Mouse (Mus musculus) MEL (cell line): ENCODE measurements around the gene Sptbn1. TPM values are rescaled to one million over a fixed set of nuclear protein-coding genes. Genes with fewer than 3 reads are reported as not detected.

ENCODE experiments used
- DNase-seq: peaks from one replicate; pipeline ENCODE4 v3.0.0; 2011; ENCODE audit warnings: low read depth, low spot score
- H3K27ac ChIP-seq: 2 replicates; pipeline ENCODE4 v1.5.1; 2012; ENCODE audit warnings: low read depth, mild to moderate bottlenecking, control low read depth, low read length, moderate library complexity; ENCODE audit not compliant: control insufficient read depth
- H3K27me3 ChIP-seq, 2 experiments: fragments of 150-350 bp in 1 of 2; sonication (generic) in 1 of 2; 2 replicates each; pipeline ENCODE4 v1.6.1; 2012; ENCODE audit warnings: low read length in 2 of 2, mild to moderate bottlenecking in 2 of 2, improper control_type of control experiment in 1 of 2, moderate library complexity in 1 of 2; ENCODE audit not compliant: insufficient read depth in 2 of 2, control insufficient read depth in 1 of 2
- H3K36me3 ChIP-seq, 2 experiments: 2 replicates each; pipeline ENCODE4 v1.6.1; 2012 to 2014; ENCODE audit warnings: low read length in 2 of 2, improper control_type of control experiment in 1 of 2, inconsistent platforms in 1 of 2, mild to moderate bottlenecking in 1 of 2; ENCODE audit not compliant: insufficient read depth in 2 of 2, control insufficient read depth in 1 of 2
- H3K4me1 ChIP-seq, 2 experiments: fragments of 150-350 bp in 1 of 2; sonication (generic) in 1 of 2; 2 replicates each; pipeline ENCODE4 v1.6.1; 2012; ENCODE audit warnings: low read length in 2 of 2, improper control_type of control experiment in 1 of 2, mild to moderate bottlenecking in 1 of 2; ENCODE audit not compliant: insufficient read depth in 2 of 2, control insufficient read depth in 1 of 2
- H3K4me3 ChIP-seq, 2 experiments: fragments of 150-350 bp in 1 of 2; sonication (generic) in 1 of 2; 2 replicates each; pipeline ENCODE4 v1.5.1; 2012; ENCODE audit warnings: low read depth in 2 of 2, low read length in 2 of 2, mild to moderate bottlenecking in 2 of 2, moderate library complexity in 2 of 2, control low read depth in 1 of 2, improper control_type of control experiment in 1 of 2; ENCODE audit not compliant: control insufficient read depth in 1 of 2, insufficient read depth in 1 of 2
- H3K79me2 ChIP-seq: 2 replicates; pipeline ENCODE4 v1.6.1; 2012; ENCODE audit warnings: mild to moderate bottlenecking, low read length, moderate library complexity; ENCODE audit not compliant: control insufficient read depth, poor library complexity, insufficient read depth
- H3K9ac ChIP-seq: 2 replicates; pipeline ENCODE4 v1.6.1; 2012; ENCODE audit warnings: low read depth, mild to moderate bottlenecking, control low read depth, low read length, moderate library complexity; ENCODE audit not compliant: control insufficient read depth, poor library complexity, severe bottlenecking
- H3K9me3 ChIP-seq: fragments of 150-350 bp; sonication (generic); replicated peaks from 2 replicates; pipeline ENCODE4 v1.6.1; 2012; ENCODE audit warnings: mild to moderate bottlenecking, low read length, improper control_type of control experiment, moderate library complexity; ENCODE audit not compliant: insufficient read depth
- CTCF ChIP-seq, 3 experiments: IDR thresholded peaks in 2 of 3; conservative IDR thresholded peaks in 1 of 3; 2 replicates each; pipeline ENCODE4 v1.5.1; 2011 to 2012; ENCODE audit warnings: low read length in 3 of 3, low read depth in 2 of 3, mild to moderate bottlenecking in 2 of 3, improper control_type of control experiment in 1 of 3, inconsistent platforms in 1 of 3, mixed read lengths in 1 of 3, moderate library complexity in 1 of 3; ENCODE audit not compliant: control insufficient read depth in 1 of 3, insufficient read depth in 1 of 3, poor library complexity in 1 of 3, severe bottlenecking in 1 of 3
- EP300 ChIP-seq, 2 experiments: IDR thresholded peaks; 2 replicates each; pipeline ENCODE4 v1.6.1; 2011; ENCODE audit warnings: improper control_type of control experiment in 2 of 2, low read length in 2 of 2, low read depth in 1 of 2, mild to moderate bottlenecking in 1 of 2
- ETS1 ChIP-seq: IDR thresholded peaks from 2 replicates; pipeline ENCODE4 v1.6.1; 2012; ENCODE audit warnings: low read depth, mild to moderate bottlenecking, inconsistent platforms, low read length, improper control_type of control experiment, moderate library complexity
- GATA1 ChIP-seq: IDR thresholded peaks from 2 replicates; pipeline ENCODE4 v1.6.1; 2011; ENCODE audit warnings: low read depth, low read length, improper control_type of control experiment
- HCFC1 ChIP-seq: IDR thresholded peaks from 2 replicates; pipeline ENCODE4 v1.6.1; 2012; ENCODE audit warnings: low read depth, mild to moderate bottlenecking, inconsistent platforms, low read length, improper control_type of control experiment, moderate library complexity
- MAZ ChIP-seq: IDR thresholded peaks from 2 replicates; pipeline ENCODE4 v1.6.1; 2012; ENCODE audit warnings: low read depth, mild to moderate bottlenecking, inconsistent platforms, low read length, improper control_type of control experiment
- MEF2A ChIP-seq: IDR thresholded peaks from 2 replicates; pipeline ENCODE4 v1.6.1; 2014; ENCODE audit warnings: low read depth, mild to moderate bottlenecking, inconsistent platforms, low read length, improper control_type of control experiment; ENCODE audit not compliant: poor library complexity, insufficient replicate concordance, severe bottlenecking; ENCODE audit errors: extremely low read depth
- MXI1 ChIP-seq: IDR thresholded peaks from 2 replicates; pipeline ENCODE4 v1.6.1; 2011; ENCODE audit warnings: mild to moderate bottlenecking, low read depth, low read length, improper control_type of control experiment
- MYC ChIP-seq: IDR thresholded peaks from 2 replicates; pipeline ENCODE4 v1.6.1; 2011; ENCODE audit warnings: low read depth, mild to moderate bottlenecking, low read length, improper control_type of control experiment, moderate library complexity
- NELFE ChIP-seq: IDR thresholded peaks from 2 replicates; pipeline ENCODE4 v1.6.1; 2011; ENCODE audit warnings: low read depth, low read length, improper control_type of control experiment
- POLR2A ChIP-seq, 2 experiments: IDR thresholded peaks; 2 replicates each; pipeline ENCODE4 v1.6.1; 2011 to 2012; ENCODE audit warnings: low read length in 2 of 2, mild to moderate bottlenecking in 2 of 2, control low read depth in 1 of 2, improper control_type of control experiment in 1 of 2, low read depth in 1 of 2, moderate library complexity in 1 of 2; ENCODE audit not compliant: control insufficient read depth in 1 of 2, insufficient read depth in 1 of 2, poor library complexity in 1 of 2
- POLR2AphosphoS2 ChIP-seq: IDR thresholded peaks from 2 replicates; pipeline ENCODE4 v1.6.1; 2011; ENCODE audit warnings: low read length, improper control_type of control experiment
- POLR2AphosphoS5 ChIP-seq: IDR thresholded peaks from 2 replicates; pipeline ENCODE4 v1.6.1; 2012; ENCODE audit warnings: low read depth, borderline replicate concordance, mild to moderate bottlenecking, inconsistent platforms, low read length, moderate library complexity, mixed read lengths
- RAD21 ChIP-seq: IDR thresholded peaks from 2 replicates; pipeline ENCODE4 v1.6.1; 2011; ENCODE audit warnings: mild to moderate bottlenecking, low read depth, low read length, improper control_type of control experiment
- SIN3A ChIP-seq: IDR thresholded peaks from 2 replicates; pipeline ENCODE4 v1.6.1; 2012; ENCODE audit warnings: low read length, improper control_type of control experiment, inconsistent platforms
- SMC3 ChIP-seq: IDR thresholded peaks from 2 replicates; pipeline ENCODE4 v1.6.1; 2011; ENCODE audit warnings: low read depth, low read length, improper control_type of control experiment
- TBP ChIP-seq: IDR thresholded peaks from 2 replicates; pipeline ENCODE4 v1.8.0; 2011; ENCODE audit warnings: low read depth, low read length, improper control_type of control experiment
- USF1 ChIP-seq: IDR thresholded peaks from 2 replicates; pipeline ENCODE4 v1.6.1; 2014; ENCODE audit warnings: low read depth, mild to moderate bottlenecking, inconsistent platforms, low read length, improper control_type of control experiment, moderate library complexity
- ZC3H11A ChIP-seq: IDR thresholded peaks from 2 replicates; pipeline ENCODE4 v1.6.1; 2012; ENCODE audit warnings: low read depth, mild to moderate bottlenecking, inconsistent platforms, low read length, improper control_type of control experiment
- polyA plus RNA-seq, 2 experiments: library from polyadenylated mRNA; stranded (reverse) in 1 of 2; unstranded in 1 of 2; fragments of >175 nt in 1 of 2; fragments of >200 nt in 1 of 2; gene quantifications; 2 replicates each; pipeline versions ENCODE4 v1.2.1 to v1.2.4; 2012; ENCODE audit warnings: low replicate concordance in 2 of 2, low read depth in 1 of 2; ENCODE audit not compliant: insufficient read length in 2 of 2, insufficient read depth in 1 of 2, missing spikeins in 1 of 2
- total RNA-seq: library from RNA; depleted of rRNA; stranded (reverse); fragments of 300-350 nt; gene quantifications from 2 replicates; pipeline ENCODE4 v1.2.3, GENCODE M21; 2012

Gene Sptbn1
- total and polyA plus RNA-seq, 3 experiments: 14.6 to 20.2 TPM; not detected in 1

GRCm38 (mm10) chr11:30095212-30095773, 172.7 kb downstream of the Sptbn1 start:
- no peaks in the 10 kb centered on the region for H3K9me3 ChIP-seq
- H3K79me2 ChIP-seq: no peaks in the 10 kb centered on the region
- TF ChIP-seq EP300 (IDR thresholded peaks at IDR 0.05; ENCODE audit: low read depth in 1 of 2, low read length in 2 of 2): no peak
- no peak for TF ChIP-seq USF1
- H3K27ac ChIP-seq: no peak overlapping the region
- no peak overlapping the region for H3K4me3 ChIP-seq
- H3K27me3 ChIP-seq: no peaks in the 10 kb centered on the region
- no peaks in the 10 kb centered on the region for H3K4me1 ChIP-seq
- H3K36me3 ChIP-seq: no peaks in the 10 kb centered on the region
- H3K9ac ChIP-seq: no peak overlapping the region
- DNase-seq: no peak

GRCm38 (mm10) chr11:30091892-30092291, 176.1 kb downstream of the Sptbn1 start:
- Histone ChIP-seq H3K4me3 (no peak overlapping the region), H3K27ac (no peak overlapping the region), H3K79me2 (no peaks in the 10 kb centered on the region), H3K4me1 (no peaks in the 10 kb centered on the region), H3K36me3 (no peaks in the 10 kb centered on the region), H3K9me3 (no peaks in the 10 kb centered on the region), H3K27me3 (no peaks in the 10 kb centered on the region; a peak in 1 of 4 replicates), H3K9ac (no peak overlapping the region)
- TF ChIP-seq TBP (no peak), CTCF (IDR thresholded peaks at IDR 0.05 in 2 of 3, conservative IDR thresholded peaks at IDR 0.05 in 1 of 3; ENCODE audit: control insufficient read depth in 1 of 3, insufficient read depth in 1 of 3, low read depth in 2 of 3, low read length in 3 of 3, poor library complexity in 1 of 3, severe bottlenecking in 1 of 3) (peak; percentile 48 to 82 (median 60)), GATA1 (0 out of 2 replicates have a peak, but pooled peaks have one; percentile 22), ZC3H11A (peak; percentile 93), MXI1 (no peak), SMC3 (peak; percentile 94), MAZ (0 out of 2 replicates have a peak, but pooled peaks have one; percentile 18), RAD21 (peak; percentile 93)
- peak; percentile 70 for DNase-seq

GRCm38 (mm10) chr11:30085114-30085513, 182.9 kb downstream of the Sptbn1 start:
- TF ChIP-seq POLR2AphosphoS2 (no peak), MEF2A (no peak), POLR2A (IDR thresholded peaks at IDR 0.05; ENCODE audit: control insufficient read depth in 1 of 2, insufficient read depth in 1 of 2, low read depth in 1 of 2, low read length in 2 of 2, poor library complexity in 1 of 2) (no peak), HCFC1 (no peak), NELFE (no peak), ETS1 (no peak), MYC (no peak), USF1 (no peak), SIN3A (no peak), POLR2AphosphoS5 (no peak), SMC3 (no peak)
- TF ChIP-seq, all 39 proteins: peak for 0
- peaks cover 0 to 3% of the 10 kb centered on the region in 2 experiments; a peak in 1 of 4 replicates for H3K36me3 ChIP-seq
- H3K9me3 ChIP-seq: no peaks in the 10 kb centered on the region
- H3K79me2 ChIP-seq: no peaks in the 10 kb centered on the region
- no peak overlapping the region for H3K4me3 ChIP-seq
- no peak for DNase-seq
- H3K27me3 ChIP-seq: no peaks in the 10 kb centered on the region; a peak in 1 of 4 replicates
- H3K4me1 ChIP-seq: peaks cover 0 to 3% of the 10 kb centered on the region in 2 experiments; a peak in 2 of 4 replicates
- H3K27ac ChIP-seq: no peak overlapping the region
- H3K9ac ChIP-seq: no peak overlapping the region
